Mouse (Mus musculus) cerebellum, adult 11 months (tissue): ENCODE data around the gene Grid2.
"Not testable (repeated sequence)": the region's sequence is repeated elsewhere in the genome, so short reads cannot be mapped to it uniquely, and the experiment has no call there.

Experiments used
- DNase-seq: peaks from one replicate; pipeline ENCODE4 v3.0.0; 2022

Gene Grid2

GRCm38 (mm10) chr6:63255826-63256555 lies at the start of gene Grid2:
Grid2 (plus strand) TSS chr6:63255876.
- DNase-seq, result peak; percentile 73

DNA sequence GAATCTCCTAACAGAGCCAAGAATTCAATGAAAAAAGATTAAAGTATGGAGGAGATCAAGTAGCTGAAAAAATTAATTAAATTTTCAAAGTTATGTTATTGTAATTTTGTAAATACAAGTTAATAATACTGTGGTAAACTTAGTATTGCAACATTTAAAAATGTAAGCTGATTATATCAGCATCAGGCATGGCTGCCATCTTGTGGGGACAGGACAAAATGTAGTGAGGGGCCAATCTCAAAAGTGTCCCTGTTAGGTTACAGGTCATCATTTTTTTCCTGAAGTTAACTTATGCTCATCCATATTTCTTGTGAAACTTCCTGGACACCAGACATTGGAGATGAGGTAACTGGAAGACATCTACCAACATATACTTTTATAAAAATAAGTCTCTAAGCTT lies 4.9 kb upstream of the Grid2 start:
- no peak for DNase-seq

- DNase-seq, result peak; percentile 69
Measured at GRCm38 (mm10) chr6:63256556-63257405, 1.1 kb downstream of the Grid2 start.

DNA sequence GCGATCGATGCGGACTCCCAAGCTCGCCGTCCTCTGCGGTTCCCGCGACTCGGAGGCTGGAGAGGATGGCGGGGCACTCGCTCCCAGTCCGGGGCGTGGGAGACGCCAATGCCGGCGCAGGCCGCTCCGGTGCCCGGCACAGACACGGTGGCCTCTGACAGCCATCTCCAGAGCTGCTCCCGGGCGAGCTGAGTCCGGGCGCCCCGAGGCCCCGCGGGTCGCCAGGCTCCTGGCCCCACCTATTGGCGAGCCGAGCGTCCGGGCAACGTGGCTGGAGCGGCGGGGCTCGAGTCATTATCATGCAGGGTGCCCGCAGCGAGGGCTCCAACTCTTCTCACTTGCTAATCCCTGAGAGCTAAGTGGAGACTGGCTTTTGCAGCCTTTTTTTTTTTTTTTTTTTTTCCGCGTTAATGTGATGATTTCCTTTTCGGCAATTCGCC lies 1.8 kb downstream of the Grid2 start:
- DNase-seq, result peak; percentile 74

DNA sequence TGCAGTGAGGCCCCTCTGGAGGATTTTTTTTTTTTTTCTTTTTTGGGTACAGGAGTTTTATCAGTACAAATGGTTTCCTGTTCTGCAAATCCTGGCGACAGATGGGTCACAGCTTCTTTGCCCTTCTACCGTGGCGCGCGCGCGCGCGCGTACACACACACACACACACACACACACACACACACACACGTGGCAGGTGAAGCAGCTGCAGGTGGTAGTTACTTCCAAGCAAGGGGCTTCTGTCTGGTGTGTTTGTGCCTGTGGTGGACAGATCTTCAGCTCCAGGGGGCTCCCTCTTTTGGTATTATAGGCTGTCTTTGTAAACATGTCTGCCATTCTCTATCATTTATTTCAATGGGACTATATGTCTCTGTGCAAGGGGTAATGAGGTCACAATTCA lies 2.2 kb downstream of the Grid2 start:
- peak; percentile 45 for DNase-seq

- no peak for DNase-seq
Measured at GRCm38 (mm10) chr6:63259764-63260163, 4.1 kb downstream of the Grid2 start.

DNA sequence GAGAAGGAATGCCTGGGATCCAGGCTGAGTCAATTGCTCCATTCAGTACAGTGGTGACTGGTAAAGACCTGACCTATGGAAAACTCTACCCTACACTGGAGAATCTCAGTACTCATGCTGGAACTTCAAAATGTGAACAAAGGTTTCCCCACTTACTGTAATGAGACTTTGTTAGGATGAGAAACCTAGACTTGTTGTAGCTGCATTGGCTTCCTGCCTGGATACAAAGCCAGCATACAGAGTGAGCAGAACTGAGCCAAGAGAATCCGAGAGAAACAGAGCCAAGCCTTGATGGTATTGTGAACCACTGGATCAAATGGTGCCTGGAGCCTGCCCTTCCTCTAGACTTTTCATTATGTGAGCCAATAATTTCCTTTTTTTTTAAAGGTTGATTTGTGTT lies 28.7 kb downstream of the Grid2 start:
- DNase-seq, result peak; percentile 6

DNA sequence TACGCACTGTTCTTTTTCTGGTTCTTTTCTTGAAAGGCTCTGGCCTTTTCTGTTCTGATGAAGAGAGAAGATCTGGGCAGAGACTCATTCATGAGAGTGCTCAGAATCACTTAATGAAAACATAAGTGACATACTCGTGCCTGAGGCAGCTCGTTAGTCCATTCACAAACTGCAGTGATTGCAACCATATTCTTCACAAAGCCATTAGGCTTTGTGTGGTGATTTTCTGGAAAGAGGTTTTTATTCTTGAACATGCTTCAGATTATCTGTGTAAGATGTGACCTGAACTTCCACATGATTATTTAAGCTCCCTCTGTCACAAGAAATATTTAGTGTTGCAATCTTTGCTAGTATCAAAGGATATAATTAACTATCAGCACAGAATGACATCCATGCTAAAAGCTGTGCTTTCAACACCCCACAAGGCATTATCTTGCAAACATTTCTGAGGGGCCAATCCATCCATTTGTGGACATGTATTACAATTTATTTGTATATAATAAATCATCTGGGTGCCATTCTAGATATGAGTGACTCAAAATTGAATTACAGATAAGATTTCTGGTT lies 86.8 kb downstream of the Grid2 start:
- DNase-seq, result no peak

GRCm38 (mm10) chr6:63347015-63347414 lies 91.3 kb downstream of the Grid2 start:
- no peak for DNase-seq

DNA sequence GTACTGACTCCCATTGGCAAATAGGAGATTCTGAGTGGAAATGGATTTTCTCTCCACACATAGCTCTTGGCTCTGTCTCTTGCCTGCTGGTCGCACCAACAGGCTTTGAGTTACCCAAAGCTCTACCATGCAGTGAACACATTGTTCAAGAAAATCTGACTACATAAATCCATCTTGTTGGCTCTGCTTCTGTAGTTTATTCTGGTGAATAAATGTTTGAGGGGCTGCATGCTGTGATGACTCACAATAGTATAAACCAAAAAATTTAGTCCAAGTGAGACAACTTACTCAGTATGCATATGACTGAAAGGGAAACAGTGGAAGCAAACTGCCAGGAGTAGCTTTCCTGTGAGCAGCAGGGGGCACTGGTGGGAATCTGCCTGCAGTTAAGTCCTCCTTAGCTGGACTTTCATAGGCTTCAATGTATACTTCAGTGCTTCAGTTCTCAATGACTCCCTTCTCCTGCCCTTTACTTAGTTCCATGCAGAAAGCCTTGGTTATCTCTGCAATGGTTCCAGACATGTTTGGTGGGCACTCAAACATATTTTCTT lies 125.5 kb downstream of the Grid2 start:
- DNase-seq, result peak; percentile 11

DNA sequence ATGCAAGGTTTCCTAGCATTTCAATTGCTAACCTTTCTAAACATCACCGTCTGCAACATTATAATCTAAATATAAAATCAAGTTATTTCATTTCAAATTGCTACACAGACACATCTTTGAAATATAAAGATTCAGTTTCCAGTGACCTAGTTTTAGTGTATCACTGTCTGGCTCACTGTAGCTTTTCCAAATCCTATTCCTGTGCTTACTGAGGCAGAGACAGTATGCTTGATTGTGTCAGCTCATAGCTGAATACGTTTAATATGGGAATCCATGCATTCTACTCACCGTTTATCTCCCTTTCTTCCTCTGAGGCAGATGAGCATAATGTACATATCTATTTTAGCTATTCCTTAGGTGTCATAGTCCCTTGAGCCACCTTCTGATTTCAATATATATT lies 146.0 kb downstream of the Grid2 start:
- DNase-seq, result no peak

DNA sequence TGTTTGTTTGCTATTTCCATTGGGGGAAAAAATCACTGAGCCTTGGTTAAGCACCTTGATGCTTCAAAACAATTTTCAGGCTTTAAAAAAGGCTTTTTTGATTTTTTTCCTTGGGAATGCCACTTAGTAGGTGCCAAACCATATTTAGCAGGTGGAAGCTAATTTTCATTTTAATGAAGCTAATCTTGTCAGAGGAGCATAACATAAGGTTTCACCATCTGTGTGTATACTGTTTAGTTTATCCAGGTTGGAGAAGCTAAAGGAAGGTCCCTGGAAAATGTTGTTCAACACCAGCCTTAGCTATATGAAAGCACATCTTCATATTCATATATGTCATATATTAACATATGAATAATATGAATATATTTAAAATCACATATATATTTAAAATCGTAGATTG lies 161.9 kb downstream of the Grid2 start:
- DNase-seq, result no peak

DNA sequence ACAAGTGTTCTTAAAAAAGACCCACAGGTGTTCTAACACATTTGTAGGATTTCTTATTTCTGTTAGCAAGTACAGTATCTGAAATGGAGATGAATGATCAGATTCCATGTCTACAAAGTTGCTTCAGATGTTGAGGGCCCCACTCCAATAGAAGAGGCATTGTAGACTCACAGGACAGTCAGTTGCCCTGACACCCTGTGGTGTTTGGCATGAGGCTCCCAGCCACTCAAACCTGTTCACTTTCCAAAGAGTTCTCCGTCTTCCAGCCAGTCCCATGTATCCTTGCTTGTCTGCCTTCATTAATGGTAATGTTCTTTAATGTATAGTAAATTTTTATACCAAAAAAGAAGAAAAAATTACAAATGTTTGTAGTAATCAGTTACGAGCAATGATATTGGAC lies 177.1 kb downstream of the Grid2 start:
- no peak for DNase-seq

DNA sequence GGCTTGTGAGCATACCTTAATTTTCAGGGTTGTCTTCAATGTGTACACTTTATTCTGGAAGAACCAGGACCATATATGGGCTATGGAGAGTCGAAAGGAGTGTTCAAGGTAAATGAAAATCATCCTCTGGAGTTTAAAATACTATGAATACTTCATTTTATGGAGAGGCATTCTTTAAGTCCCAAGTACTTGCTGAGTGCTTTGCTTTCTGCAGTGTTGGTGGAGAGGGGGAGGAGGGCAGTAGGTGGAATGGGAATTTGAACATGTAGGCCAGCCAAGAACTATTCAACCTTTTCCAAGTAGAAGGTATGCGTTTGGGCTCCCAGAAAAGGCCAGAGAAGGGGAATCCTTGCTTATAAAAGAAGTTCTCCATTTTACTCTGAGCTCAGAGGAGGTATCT lies 192.5 kb downstream of the Grid2 start:
- no peak for DNase-seq

GRCm38 (mm10) chr6:63482141-63482540 lies 226.5 kb downstream of the Grid2 start:
- DNase-seq, result no peak

- no peak for DNase-seq
Measured at GRCm38 (mm10) chr6:63515016-63515415, 259.3 kb downstream of the Grid2 start.

DNA sequence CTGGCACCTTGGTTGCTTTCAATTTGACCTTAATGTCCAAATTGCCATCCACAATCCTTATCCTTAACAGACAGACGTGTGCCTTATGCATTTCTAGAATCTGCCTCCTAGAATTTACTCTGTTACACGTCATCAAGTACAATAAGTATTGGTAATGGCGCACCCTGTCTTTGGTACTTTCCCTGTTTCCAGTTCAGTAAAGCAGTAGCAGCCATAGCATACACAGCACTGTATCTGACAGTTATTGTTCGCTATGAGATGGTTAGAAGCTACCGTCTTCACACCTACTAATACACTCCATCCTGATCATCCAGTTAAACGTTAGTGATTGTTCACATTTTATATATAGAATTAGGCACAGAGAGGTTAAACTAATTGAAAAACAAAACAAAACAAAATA lies 260.3 kb downstream of the Grid2 start:
- DNase-seq, result no peak

- DNase-seq, result peak; percentile 36
Measured at GRCm38 (mm10) chr6:63531751-63532150, 276.1 kb downstream of the Grid2 start.

DNA sequence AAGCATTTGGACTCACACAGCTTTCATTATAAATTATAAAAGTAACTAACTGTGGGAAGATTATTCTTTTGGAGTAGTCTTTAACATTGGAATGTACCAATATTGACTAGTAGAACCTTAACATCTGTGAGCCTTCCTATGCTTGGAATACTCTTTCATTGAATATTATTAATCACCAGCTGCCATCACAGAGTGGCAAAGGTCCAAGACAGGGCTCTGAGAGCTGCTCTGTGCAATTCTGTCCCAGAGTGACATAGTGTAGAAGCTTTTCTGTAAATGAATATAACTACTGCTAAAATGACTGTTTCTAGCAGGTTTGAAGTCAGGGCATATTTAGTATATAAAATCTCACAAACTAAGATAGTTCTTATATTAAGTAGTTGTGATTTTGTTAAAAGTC lies 277.2 kb downstream of the Grid2 start:
- DNase-seq, result no peak

DNA sequence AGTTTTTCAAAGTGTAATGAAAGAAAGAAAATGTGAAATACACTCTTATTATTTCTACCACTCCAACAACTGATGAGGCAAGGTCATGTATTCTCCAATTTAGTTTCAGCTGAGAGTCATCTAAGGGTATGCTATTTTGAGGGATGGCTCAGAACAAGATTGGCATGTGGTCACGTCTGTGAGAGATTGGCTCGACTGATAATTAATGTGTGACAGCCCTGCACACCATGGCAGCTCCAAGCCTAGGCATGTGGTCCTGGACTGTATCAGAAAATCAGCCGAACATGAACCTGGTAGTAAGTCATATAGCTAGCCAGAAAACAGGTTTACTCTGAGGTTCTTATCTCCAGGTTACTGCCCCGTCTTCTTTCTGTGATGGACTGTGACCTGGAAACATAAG lies 292.1 kb downstream of the Grid2 start:
- no peak for DNase-seq

- DNase-seq, result not testable (repeated sequence)
Measured at GRCm38 (mm10) chr6:63568741-63569140, 313.1 kb downstream of the Grid2 start.

GRCm38 (mm10) chr6:63590681-63591080 lies 335.0 kb downstream of the Grid2 start:
- DNase-seq, result no peak

GRCm38 (mm10) chr6:63609570-63609969 lies 353.9 kb downstream of the Grid2 start:
- DNase-seq, result no peak

GRCm38 (mm10) chr6:63635970-63636369 lies 380.3 kb downstream of the Grid2 start:
- no peak for DNase-seq
